Mouse (Mus musculus) Patski (cell line): ENCODE data around the gene Szrd1. TPM values are rescaled to one million over a fixed set of nuclear protein-coding genes. Genes with fewer than 3 reads are reported as not detected.

Experiments used
- ATAC-seq: fragments of 100-300 bp; one replicate; pipeline ENCODE4 v1.8.0; 2021
- CTCF ChIA-PET: fragments of 350-600 bp; sonication (Branson Sonifier 250); formaldehyde crosslinking; loops from one replicate; lab custom pipeline; 2022; ENCODE audit warnings: inconsistent platforms; lab: Charles Lee
- POLR2A ChIA-PET: fragments of 350-600 bp; sonication (Branson Sonifier 250); formaldehyde crosslinking; loops from one replicate; lab custom pipeline; 2022; ENCODE audit warnings: antibody characterized with exemption, inconsistent platforms; lab: Charles Lee
- DNase-seq: peaks from one replicate; pipeline ENCODE4 v3.0.0-alpha.2; 2011; ENCODE audit warnings: low read depth, low spot score
- H3K27me3 ChIP-seq: fragments of 371-371 bp; one replicate; pipeline ENCODE4 v1.5.1; 2021
- CTCF ChIP-seq: fragments of 100-300 bp; IDR thresholded peaks from one replicate; pipeline ENCODE4 v1.5.1; 2021
- in situ Hi-C: fragments of 300-500 bp; cut with MboI; formaldehyde crosslinking; loops from 3 replicates; pipeline ENCODE4 v1.11.1; 2018; ENCODE audit warnings: low pct_unique_long_range_greater_than_20kb, mixed read lengths
- polyA plus RNA-seq: library from polyadenylated mRNA; unstranded; gene quantifications from one replicate; pipeline ENCODE4 v1.2.3, GENCODE M21; 2021

Gene Szrd1
- polyA plus RNA-seq, 1 experiment from 2014 or later: 54.3 TPM

DNA sequence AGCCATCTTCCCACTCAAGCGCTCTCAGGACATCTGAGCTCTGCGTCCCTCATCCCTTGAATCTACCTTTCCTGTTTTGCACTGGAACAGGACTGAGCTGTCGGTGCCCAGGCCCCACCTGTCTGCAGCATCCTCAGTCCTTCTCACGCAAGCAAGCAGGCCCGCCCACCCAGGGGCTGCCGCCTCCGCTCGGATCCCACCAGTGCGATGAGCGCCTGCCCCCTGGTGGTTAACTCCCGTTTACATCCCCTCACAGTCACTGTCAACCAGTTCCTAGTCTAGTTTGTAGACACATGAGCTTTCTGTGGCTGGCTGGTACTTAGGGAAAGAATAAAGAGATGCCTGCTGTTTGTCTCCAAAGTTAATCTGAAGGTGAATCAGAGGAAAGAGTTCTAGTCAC is 18.9 kb downstream of the Szrd1 start:
- TF ChIP-seq CTCF: no peak
- no peak for ATAC-seq
- no peaks in the 10 kb centered on the region for H3K27me3 ChIP-seq
- ChIA-PET POLR2A (no interaction called here), CTCF (interaction anchor here (0.9 to 1.5 kb wide), 2 partner anchors 11 to 39 kb away, joined by 4 read pairs; no protein-coding TSS in a partner anchor)
- no peak for DNase-seq
- in situ Hi-C loops: no loop called here

- no peak for TF ChIP-seq CTCF
- POLR2A ChIA-PET: no interaction called here
- no peak for DNase-seq
- CTCF ChIA-PET: no interaction called here
- no peak for ATAC-seq
- no peaks in the 10 kb centered on the region for H3K27me3 ChIP-seq
- in situ Hi-C loops: no loop called here
Measured at GRCm38 (mm10) chr4:141118691-141119090, 20.9 kb downstream of the Szrd1 start.

- ATAC-seq: no peak
- in situ Hi-C loops: no loop called here
- no peaks in the 10 kb centered on the region for H3K27me3 ChIP-seq
- no peak for DNase-seq
- no peak for TF ChIP-seq CTCF
- CTCF ChIA-PET: no interaction called here
- POLR2A ChIA-PET: no interaction called here
Measured at GRCm38 (mm10) chr4:141115398-141115797, 24.2 kb downstream of the Szrd1 start.

- DNase-seq (no peak), ATAC-seq (no peak)
- CTCF ChIA-PET: no interaction called here
- TF ChIP-seq CTCF: no peak
- no peaks in the 10 kb centered on the region for H3K27me3 ChIP-seq
- in situ Hi-C loops: no loop called here
- POLR2A ChIA-PET: no interaction called here
Measured at GRCm38 (mm10) chr4:141114521-141114981, 25.0 kb downstream of the Szrd1 start.

DNA sequence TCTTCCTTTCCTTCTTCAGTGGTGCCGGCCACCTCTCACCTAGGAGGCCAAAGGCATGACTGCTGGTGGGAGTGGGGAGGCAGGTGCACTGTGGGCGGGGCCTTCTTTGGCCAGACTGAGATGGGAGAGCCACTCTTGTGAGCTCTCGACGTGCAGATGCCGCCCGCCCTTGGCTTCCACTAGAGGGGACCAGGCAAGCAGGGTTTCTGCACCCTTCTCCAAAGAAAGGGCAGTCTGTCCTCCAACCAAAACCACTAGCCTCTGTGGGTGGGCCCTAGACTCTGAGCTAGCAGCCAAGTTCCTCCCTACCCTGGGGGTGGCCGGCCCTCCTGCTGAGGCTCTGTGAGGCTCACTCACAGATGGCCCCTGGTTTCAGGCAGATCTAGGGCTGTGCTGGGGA is 25.7 kb downstream of the Szrd1 start:
- CTCF ChIA-PET: no interaction called here
- TF ChIP-seq CTCF: no peak
- no peak for DNase-seq
- in situ Hi-C loops: no loop called here
- POLR2A ChIA-PET: no interaction called here
- no peak for ATAC-seq
- H3K27me3 ChIP-seq: no peaks in the 10 kb centered on the region

DNA sequence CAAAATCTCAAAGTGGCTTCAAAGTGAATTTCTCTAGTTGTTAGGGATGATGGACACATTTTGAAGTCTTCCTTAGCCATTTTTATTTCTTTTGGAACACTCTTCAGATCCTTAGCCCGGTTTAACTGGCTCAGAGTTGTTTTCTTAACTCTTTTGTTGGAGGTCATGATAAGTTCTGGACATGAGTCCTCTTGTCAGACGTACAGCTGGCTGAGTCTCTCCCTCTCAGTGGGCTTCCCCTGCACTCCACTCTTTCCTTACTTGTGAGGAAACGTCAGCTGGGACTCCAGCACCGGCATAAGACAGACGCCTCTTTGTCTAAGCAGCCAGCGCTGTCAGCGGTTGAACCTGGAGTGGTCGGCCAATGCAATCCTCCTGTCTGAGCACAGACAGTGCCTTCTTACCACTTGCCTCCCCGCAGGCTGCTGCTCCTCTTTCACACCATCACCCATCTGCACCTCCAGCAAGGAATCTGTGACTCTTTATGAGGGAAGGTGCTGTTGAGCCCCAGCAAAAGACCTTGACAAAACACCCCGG is 31.3 kb downstream of the Szrd1 start:
- TF ChIP-seq CTCF: no peak
- in situ Hi-C loops: no loop called here
- DNase-seq (no peak), ATAC-seq (no peak)
- POLR2A ChIA-PET: no interaction called here
- H3K27me3 ChIP-seq: no peaks in the 10 kb centered on the region
- CTCF ChIA-PET: interaction anchor here (1.9 kb wide), 1 partner anchor 30 kb away, joined by 8 read pairs; the partner anchor contains the start of gene Necap2

GRCm38 (mm10) chr4:141106526-141107183 is 32.9 kb downstream of the Szrd1 start:
- ChIA-PET POLR2A (no interaction called here), CTCF (no interaction called here)
- ATAC-seq: no peak
- no peak for DNase-seq
- no peak for TF ChIP-seq CTCF
- in situ Hi-C loops: no loop called here
- H3K27me3 ChIP-seq: no peaks in the 10 kb centered on the region

- POLR2A ChIA-PET: no interaction called here
- in situ Hi-C loops: no loop called here
- DNase-seq (no peak), ATAC-seq (no peak)
- CTCF ChIA-PET: no interaction called here
- no peaks in the 10 kb centered on the region for H3K27me3 ChIP-seq
- no peak for TF ChIP-seq CTCF
Measured at GRCm38 (mm10) chr4:141101855-141102254, 37.7 kb downstream of the Szrd1 start.

- POLR2A ChIA-PET: no interaction called here
- no peak for TF ChIP-seq CTCF
- ATAC-seq (no peak), DNase-seq (no peak)
- CTCF ChIA-PET: no interaction called here
- no peaks in the 10 kb centered on the region for H3K27me3 ChIP-seq
- in situ Hi-C loops: no loop called here
Measured at GRCm38 (mm10) chr4:141101291-141101690, 38.3 kb downstream of the Szrd1 start.

GRCm38 (mm10) chr4:141099956-141100355 is 39.6 kb downstream of the Szrd1 start:
- ChIA-PET POLR2A (no interaction called here), CTCF (no interaction called here)
- ATAC-seq: no peak
- in situ Hi-C loops: no loop called here
- DNase-seq: no peak
- H3K27me3 ChIP-seq: no peaks in the 10 kb centered on the region
- TF ChIP-seq CTCF: no peak

DNA sequence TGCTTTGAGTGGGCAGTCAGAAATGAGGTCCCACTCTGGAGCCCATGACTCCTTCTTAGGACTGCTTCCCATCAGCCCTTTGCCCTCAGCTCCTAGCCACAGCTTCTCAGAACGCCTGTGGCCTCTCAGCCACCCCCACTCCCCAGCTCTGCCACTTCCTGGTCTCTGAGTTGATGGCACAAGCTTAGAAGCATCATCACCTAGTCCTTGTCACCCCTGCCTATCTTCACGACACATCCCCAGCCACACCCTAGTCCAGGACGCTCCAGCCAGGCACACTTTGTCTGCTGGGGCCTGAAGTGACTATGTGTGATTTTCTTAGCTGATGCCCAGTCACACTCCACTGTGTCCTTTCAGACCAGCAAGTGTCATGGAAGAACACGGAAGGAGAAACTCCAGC is 40.6 kb downstream of the Szrd1 start:
- ChIA-PET CTCF (no interaction called here), POLR2A (no interaction called here)
- DNase-seq (no peak), ATAC-seq (no peak)
- TF ChIP-seq CTCF: no peak
- in situ Hi-C loops: no loop called here
- H3K27me3 ChIP-seq: no peaks in the 10 kb centered on the region

- no peak for TF ChIP-seq CTCF
- ChIA-PET POLR2A (interaction anchor here (0.6 kb wide), 1 partner anchor 592 kb away, joined by 3 read pairs; no protein-coding TSS in a partner anchor), CTCF (no interaction called here)
- DNase-seq (no peak), ATAC-seq (no peak)
- H3K27me3 ChIP-seq: no peaks in the 10 kb centered on the region
- in situ Hi-C loops: no loop called here
Measured at GRCm38 (mm10) chr4:141096710-141097109, 42.9 kb downstream of the Szrd1 start.
